Mouse (Mus musculus): ENCODE data around the gene Fbxw4.

GRCm38 (mm10) chr19:45663851-45664250 is 3.7 kb upstream of the Fbxw4 start:
- TF ChIP-seq CTCF (IDR thresholded peaks at IDR 0.05; ENCODE audit: borderline replicate concordance, extremely low read depth, insufficient read depth, insufficient read length) (no peak), POLR2A (IDR thresholded peaks at IDR 0.05; ENCODE audit: borderline replicate concordance, extremely low read depth, insufficient read depth, insufficient read length, poor library complexity, severe bottlenecking) (no peak)
